Mouse (Mus musculus) testis, postnatal 14 days (tissue): ENCODE results near the gene Usp20.

Source experiments
- DNase-seq: peaks from one replicate; pipeline ENCODE4 v3.0.0; 2021; ENCODE audit warnings: low spot score

The Usp20 gene

GRCm38 (mm10) chr2:30985111-30986020, 3.3 kb downstream of the Usp20 start:
- peak; percentile 76 for DNase-seq

GRCm38 (mm10) chr2:30990221-30990620, 8.1 kb downstream of the Usp20 start:
- no peak for DNase-seq

- no peak for DNase-seq
Measured at GRCm38 (mm10) chr2:30994853-30995252, 12.8 kb downstream of the Usp20 start.

DNA sequence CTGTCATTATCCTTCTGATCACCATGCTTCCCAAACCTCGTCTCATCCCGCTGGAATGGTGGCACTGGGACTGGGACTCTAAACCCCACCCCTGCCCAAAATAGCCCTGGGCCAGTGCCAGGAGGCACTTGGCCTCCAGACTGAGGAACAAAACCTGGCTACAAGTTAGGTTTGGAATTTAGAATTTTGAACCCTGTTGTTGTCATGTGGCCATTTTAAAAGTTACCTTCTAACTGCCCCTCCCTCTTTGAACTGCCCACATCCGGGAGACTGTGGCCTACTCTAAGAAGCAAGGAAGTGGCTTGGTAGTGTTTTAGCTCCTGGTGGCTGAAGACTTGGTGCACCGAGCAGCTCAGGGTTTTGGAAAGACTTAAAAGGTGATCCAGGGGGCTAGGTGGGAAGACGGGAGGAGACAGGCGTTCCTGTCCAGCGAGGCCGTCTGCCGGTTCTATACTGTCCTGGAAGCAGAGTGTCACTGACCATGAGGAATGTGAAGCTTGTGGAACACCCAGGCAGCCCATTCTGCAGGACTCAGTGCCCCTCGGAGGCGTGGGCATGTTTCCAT, 13.4 kb downstream of the Usp20 start:
- no peak for DNase-seq

DNA sequence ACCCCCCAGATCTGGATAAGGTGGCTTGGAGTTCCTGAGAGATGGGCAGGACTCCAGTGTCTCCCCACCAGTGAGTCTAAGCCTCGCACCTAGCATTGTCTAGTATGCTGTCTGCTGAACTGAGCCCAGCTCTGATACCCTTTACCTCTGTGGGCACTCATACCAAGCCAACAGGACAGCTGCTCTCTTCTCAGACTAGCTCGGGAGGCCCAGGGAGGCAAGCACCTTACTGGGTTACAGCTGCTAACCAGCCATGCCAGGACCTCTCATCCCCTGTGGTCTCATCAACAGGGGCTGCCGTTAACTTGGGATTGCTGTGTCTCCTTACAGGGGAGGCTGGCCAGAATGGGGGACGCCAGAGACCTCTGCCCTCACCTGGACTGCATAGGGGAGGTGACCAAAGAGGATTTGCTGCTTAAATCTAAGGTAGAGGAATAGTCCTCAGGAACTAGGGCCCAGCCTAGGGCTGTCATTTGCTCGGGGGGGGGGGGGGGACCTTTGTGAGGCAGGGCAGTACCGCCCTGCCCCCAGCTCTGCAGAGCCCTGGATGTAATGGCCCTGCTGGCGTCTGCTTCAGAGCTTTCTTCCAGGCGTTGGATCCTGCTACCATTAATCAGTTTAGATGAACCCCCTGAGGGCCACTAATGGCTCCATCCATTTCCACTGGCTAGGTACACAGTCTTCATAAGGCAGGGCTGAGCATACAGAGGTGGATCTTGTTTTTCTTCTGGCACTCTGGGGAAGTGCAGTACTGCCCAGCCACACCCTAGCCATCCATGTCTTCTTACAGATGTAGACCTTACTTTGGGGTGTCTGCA, 16.6 kb downstream of the Usp20 start:
- DNase-seq, result no peak

GRCm38 (mm10) chr2:31002857-31003256, 20.8 kb downstream of the Usp20 start:
- no peak for DNase-seq

- DNase-seq, result no peak
Measured at GRCm38 (mm10) chr2:31005453-31005852, 23.4 kb downstream of the Usp20 start.

DNA sequence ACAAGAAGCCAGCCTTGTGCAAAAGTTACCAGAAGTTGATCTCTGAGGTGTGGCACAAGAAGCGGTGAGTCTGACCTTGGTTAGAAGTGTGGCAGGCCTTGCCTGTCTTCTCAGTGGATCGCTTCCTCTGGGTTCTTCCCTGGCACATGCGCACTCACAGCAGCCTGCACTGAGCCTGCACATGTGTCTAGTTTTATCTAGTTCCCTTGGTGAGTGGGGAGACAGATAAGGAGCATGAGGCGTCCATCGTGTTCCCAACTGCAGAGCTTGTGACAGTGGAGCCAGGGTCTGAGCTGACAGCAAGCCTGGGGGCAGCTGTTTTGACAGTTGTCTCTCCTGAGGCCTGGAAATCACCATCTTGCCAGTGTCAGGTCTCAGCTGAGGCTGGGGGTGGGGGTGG, 24.4 kb downstream of the Usp20 start:
- DNase-seq, result peak; percentile 76

DNA sequence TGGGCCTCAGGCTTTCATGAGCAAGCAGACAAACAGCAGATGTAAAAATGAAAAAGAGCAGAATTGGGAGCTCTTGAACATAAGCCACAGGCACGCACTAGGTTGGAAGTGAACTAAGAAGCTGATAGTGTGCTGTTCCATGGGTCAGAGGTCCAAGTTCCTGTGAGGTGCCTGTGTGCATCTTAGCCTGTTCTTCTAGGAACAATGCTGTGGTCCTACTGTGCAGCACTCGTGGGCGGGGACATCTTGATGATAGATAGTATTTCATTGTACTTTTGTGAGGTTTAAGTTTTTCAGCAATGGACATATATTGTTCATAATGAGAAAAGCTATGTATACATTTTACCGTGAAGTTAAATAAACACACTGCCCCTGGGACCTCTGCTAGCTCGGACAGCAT, 25.1 kb downstream of the Usp20 start:
- DNase-seq, result no peak

- no peak for DNase-seq
Measured at GRCm38 (mm10) chr2:31013371-31014120, 31.5 kb downstream of the Usp20 start.

GRCm38 (mm10) chr2:31017625-31018317, 35.7 kb downstream of the Usp20 start:
- DNase-seq, result no peak

DNA sequence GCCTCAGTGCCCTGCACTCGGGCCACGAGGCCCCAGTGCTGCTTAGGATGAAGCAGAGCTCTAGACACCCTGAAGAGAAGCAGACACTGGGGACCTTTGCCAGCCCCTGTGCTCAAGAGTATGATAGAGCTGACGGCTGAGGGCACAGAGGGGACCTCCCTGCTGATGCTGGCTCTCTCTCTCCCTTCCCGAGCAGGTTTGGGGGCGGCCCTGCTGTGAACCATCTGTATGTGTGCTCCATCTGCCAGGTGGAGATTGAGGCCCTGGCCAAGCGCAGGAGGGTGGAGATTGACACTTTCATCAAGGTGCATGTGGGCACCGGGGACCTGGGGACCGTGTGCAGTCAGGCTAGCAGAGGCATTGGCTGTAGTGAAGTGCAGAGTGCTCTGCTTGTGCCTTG, 36.4 kb downstream of the Usp20 start:
- DNase-seq, result no peak

GRCm38 (mm10) chr2:31019011-31019410, 36.9 kb downstream of the Usp20 start:
- DNase-seq, result no peak

DNA sequence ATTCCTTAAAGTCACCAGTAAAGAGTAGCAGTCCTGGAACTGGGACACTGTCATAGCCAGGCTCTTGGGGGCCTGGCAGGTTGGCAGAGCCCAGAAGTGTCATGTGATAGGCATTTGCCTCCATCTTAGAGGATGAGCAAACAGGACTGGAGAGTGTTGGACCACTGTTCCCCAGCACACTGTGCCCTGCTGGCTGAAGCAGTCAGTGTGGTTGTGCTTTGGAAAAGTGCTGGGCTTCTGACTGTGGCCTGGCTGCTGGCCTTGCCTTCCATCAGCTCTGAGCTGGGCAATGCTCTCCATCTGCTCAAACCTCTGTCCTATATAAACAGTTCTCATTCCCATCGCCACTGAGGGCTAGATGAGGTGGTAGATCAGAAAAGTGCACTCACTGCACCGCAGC, 38.1 kb downstream of the Usp20 start:
- DNase-seq, result no peak

- DNase-seq, result no peak
Measured at GRCm38 (mm10) chr2:31023940-31024339, 41.9 kb downstream of the Usp20 start.

DNA sequence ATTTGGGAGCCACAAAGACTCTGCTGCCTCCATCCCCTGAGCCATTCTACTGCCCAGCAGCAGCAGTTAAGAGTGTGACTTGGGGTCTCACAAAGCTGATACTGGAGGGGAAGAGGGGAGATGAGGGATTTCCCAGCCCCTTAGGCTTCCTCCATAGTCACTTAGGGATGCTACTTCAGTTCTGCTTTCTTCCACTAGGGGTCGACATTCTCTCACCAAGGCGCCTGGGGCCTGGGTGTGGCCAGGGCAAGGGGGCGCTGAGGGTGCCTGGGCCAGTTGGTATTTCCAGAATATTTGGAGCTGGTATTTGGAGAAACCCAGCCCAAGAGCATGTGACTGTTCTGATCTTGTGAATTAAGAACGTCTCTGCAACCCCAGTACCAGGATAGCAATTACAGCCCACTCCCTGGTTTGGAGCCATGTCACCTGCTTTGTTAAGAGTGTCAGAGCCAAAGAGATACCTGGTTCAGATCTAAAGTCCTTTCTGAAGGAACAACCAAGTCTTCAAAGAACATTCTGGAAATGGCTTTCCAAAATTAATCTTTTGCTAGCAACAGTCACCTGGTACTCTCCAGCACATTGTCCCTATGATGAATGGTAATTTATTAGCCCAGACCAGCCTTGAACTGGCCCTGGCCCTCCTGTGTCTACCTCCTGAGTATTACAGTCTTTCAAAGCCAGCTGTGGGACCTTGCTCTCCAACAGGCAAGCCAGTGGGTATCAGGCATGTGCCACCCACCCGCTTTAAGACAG, 42.7 kb downstream of the Usp20 start:
- DNase-seq, result peak; percentile 28

GRCm38 (mm10) chr2:31025458-31025857, 43.4 kb downstream of the Usp20 start:
- no peak for DNase-seq

DNA sequence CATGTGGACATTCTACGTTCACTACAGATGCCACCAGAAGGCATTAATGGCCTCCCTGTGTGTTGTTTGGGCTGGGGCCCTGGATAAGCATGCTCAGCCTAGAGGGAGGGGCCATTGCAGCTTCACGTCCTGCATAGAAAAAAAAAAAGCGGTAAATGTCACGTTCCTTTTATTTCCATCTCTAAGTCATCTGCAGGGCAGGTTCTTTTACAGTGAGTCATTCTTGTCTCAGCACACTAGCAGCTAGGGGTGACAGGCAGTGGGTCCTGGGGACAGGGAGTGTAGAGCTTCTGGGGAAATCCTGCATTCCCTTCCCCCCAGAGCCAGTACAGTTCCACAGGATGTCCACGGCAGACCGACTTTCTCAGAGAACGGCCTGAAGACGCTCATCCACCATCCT, 44.6 kb downstream of the Usp20 start:
- no peak for DNase-seq

DNA sequence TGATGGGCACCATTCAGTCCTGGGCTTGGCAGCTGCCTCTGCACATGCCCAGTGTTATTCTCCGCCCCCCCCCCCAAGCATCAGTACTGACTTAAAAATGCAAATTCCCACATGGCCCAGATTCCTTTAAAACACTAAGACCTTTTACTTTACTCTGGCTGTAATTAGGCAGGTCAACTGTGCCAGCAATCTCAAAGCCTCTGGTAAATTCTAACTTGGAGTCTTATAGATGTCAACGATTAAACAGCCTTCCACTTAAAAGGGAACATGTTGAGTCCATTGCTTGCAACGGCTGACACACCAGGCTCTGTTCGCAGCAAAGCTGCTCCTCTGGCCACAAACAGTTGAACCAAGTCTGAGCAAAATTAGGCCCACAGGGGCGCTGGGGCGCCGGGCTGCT, 49.9 kb downstream of the Usp20 start:
- no peak for DNase-seq

DNA sequence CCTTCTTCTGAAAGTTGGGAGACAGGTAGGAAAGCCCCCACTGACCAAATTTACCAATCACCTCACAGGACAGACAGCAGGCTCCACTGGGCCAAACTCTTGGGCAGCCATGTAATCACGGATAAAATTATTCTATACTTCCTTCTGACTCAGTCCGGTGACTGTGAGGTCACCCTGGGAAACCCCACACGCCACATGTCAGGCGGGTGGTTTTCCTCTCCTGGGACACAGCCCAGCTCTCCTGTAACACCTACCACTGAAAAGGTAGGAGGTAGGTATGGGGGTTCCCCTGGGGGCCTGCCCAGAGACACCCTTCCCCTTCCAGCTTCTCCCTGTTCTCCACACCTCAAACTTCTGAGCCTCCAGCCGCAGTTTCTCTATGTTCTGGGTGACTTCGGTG, 54.7 kb downstream of the Usp20 start:
- DNase-seq, result no peak

GRCm38 (mm10) chr2:31040043-31040442, 58.0 kb downstream of the Usp20 start:
- no peak for DNase-seq
